Mouse (Mus musculus) MEL (cell line): ENCODE data around the gene Lhfp. TPM values are rescaled to one million over a fixed set of nuclear protein-coding genes. Genes with fewer than 3 reads are reported as not detected.

Experiments
- DNase-seq: peaks from one replicate; pipeline ENCODE4 v3.0.0; 2011; ENCODE audit warnings: low read depth, low spot score
- H3K27ac ChIP-seq: 2 replicates; pipeline ENCODE4 v1.5.1; 2012; ENCODE audit warnings: low read depth, mild to moderate bottlenecking, control low read depth, low read length, moderate library complexity; ENCODE audit not compliant: control insufficient read depth
- H3K27me3 ChIP-seq, 2 experiments: fragments of 150-350 bp in 1 of 2; sonication (generic) in 1 of 2; 2 replicates each; pipeline ENCODE4 v1.6.1; 2012; ENCODE audit warnings: low read length in 2 of 2, mild to moderate bottlenecking in 2 of 2, improper control_type of control experiment in 1 of 2, moderate library complexity in 1 of 2; ENCODE audit not compliant: insufficient read depth in 2 of 2, control insufficient read depth in 1 of 2
- H3K36me3 ChIP-seq, 2 experiments: 2 replicates each; pipeline ENCODE4 v1.6.1; 2012 to 2014; ENCODE audit warnings: low read length in 2 of 2, improper control_type of control experiment in 1 of 2, inconsistent platforms in 1 of 2, mild to moderate bottlenecking in 1 of 2; ENCODE audit not compliant: insufficient read depth in 2 of 2, control insufficient read depth in 1 of 2
- H3K4me1 ChIP-seq, 2 experiments: fragments of 150-350 bp in 1 of 2; sonication (generic) in 1 of 2; 2 replicates each; pipeline ENCODE4 v1.6.1; 2012; ENCODE audit warnings: low read length in 2 of 2, improper control_type of control experiment in 1 of 2, mild to moderate bottlenecking in 1 of 2; ENCODE audit not compliant: insufficient read depth in 2 of 2, control insufficient read depth in 1 of 2
- H3K4me3 ChIP-seq, 2 experiments: fragments of 150-350 bp in 1 of 2; sonication (generic) in 1 of 2; 2 replicates each; pipeline ENCODE4 v1.5.1; 2012; ENCODE audit warnings: low read depth in 2 of 2, low read length in 2 of 2, mild to moderate bottlenecking in 2 of 2, moderate library complexity in 2 of 2, control low read depth in 1 of 2, improper control_type of control experiment in 1 of 2; ENCODE audit not compliant: control insufficient read depth in 1 of 2, insufficient read depth in 1 of 2
- H3K79me2 ChIP-seq: 2 replicates; pipeline ENCODE4 v1.6.1; 2012; ENCODE audit warnings: mild to moderate bottlenecking, low read length, moderate library complexity; ENCODE audit not compliant: control insufficient read depth, poor library complexity, insufficient read depth
- H3K9ac ChIP-seq: 2 replicates; pipeline ENCODE4 v1.6.1; 2012; ENCODE audit warnings: low read depth, mild to moderate bottlenecking, control low read depth, low read length, moderate library complexity; ENCODE audit not compliant: control insufficient read depth, poor library complexity, severe bottlenecking
- H3K9me3 ChIP-seq: fragments of 150-350 bp; sonication (generic); replicated peaks from 2 replicates; pipeline ENCODE4 v1.6.1; 2012; ENCODE audit warnings: mild to moderate bottlenecking, low read length, improper control_type of control experiment, moderate library complexity; ENCODE audit not compliant: insufficient read depth
- E2F4 ChIP-seq: IDR thresholded peaks from 2 replicates; pipeline ENCODE4 v1.6.1; 2011; ENCODE audit warnings: low read depth, low read length, improper control_type of control experiment, borderline replicate concordance
- ELF1 ChIP-seq: IDR thresholded peaks from 2 replicates; pipeline ENCODE4 v1.6.1; 2014; ENCODE audit warnings: low read depth, mild to moderate bottlenecking, inconsistent platforms, low read length, improper control_type of control experiment, moderate library complexity
- ETS1 ChIP-seq: IDR thresholded peaks from 2 replicates; pipeline ENCODE4 v1.6.1; 2012; ENCODE audit warnings: low read depth, mild to moderate bottlenecking, inconsistent platforms, low read length, improper control_type of control experiment, moderate library complexity
- JUND ChIP-seq: IDR thresholded peaks from 2 replicates; pipeline ENCODE4 v1.6.1; 2011; ENCODE audit warnings: low read depth, mild to moderate bottlenecking, improper control_type of control experiment, low read length
- KAT2A ChIP-seq: conservative IDR thresholded peaks from 2 replicates; pipeline ENCODE4 v1.6.1; 2012; ENCODE audit warnings: low read depth, low read length, improper control_type of control experiment, inconsistent platforms
- MAFK ChIP-seq: IDR thresholded peaks from 2 replicates; pipeline ENCODE4 v1.6.1; 2011; ENCODE audit warnings: low read depth, mild to moderate bottlenecking, low read length, improper control_type of control experiment, borderline replicate concordance
- MAX ChIP-seq: IDR thresholded peaks from 2 replicates; pipeline ENCODE4 v1.6.1; 2011; ENCODE audit warnings: low read length, improper control_type of control experiment
- MYB ChIP-seq: IDR thresholded peaks from 2 replicates; pipeline ENCODE4 v1.6.1; 2011; ENCODE audit warnings: mild to moderate bottlenecking, low read depth, low read length, improper control_type of control experiment
- MYC ChIP-seq: IDR thresholded peaks from 2 replicates; pipeline ENCODE4 v1.6.1; 2011; ENCODE audit warnings: low read depth, mild to moderate bottlenecking, low read length, improper control_type of control experiment, moderate library complexity
- NELFE ChIP-seq: IDR thresholded peaks from 2 replicates; pipeline ENCODE4 v1.6.1; 2011; ENCODE audit warnings: low read depth, low read length, improper control_type of control experiment
- NRF1 ChIP-seq: IDR thresholded peaks from 2 replicates; pipeline ENCODE4 v1.6.1; 2014; ENCODE audit warnings: low read depth, mild to moderate bottlenecking, inconsistent platforms, low read length, improper control_type of control experiment, moderate library complexity; ENCODE audit not compliant: poor library complexity, insufficient read depth, severe bottlenecking
- POLR2AphosphoS5 ChIP-seq: IDR thresholded peaks from 2 replicates; pipeline ENCODE4 v1.6.1; 2012; ENCODE audit warnings: low read depth, borderline replicate concordance, mild to moderate bottlenecking, inconsistent platforms, low read length, moderate library complexity, mixed read lengths
- RCOR1 ChIP-seq: IDR thresholded peaks from 2 replicates; pipeline ENCODE4 v1.6.1; 2012; ENCODE audit warnings: low read depth, mild to moderate bottlenecking, inconsistent platforms, low read length, improper control_type of control experiment
- SIN3A ChIP-seq: IDR thresholded peaks from 2 replicates; pipeline ENCODE4 v1.6.1; 2012; ENCODE audit warnings: low read length, improper control_type of control experiment, inconsistent platforms
- SMC3 ChIP-seq: IDR thresholded peaks from 2 replicates; pipeline ENCODE4 v1.6.1; 2011; ENCODE audit warnings: low read depth, low read length, improper control_type of control experiment
- TAL1 ChIP-seq: IDR thresholded peaks from 2 replicates; pipeline ENCODE4 v1.6.1; 2012; ENCODE audit warnings: mild to moderate bottlenecking, inconsistent platforms, low read length, moderate library complexity, mixed read lengths
- TBP ChIP-seq: IDR thresholded peaks from 2 replicates; pipeline ENCODE4 v1.8.0; 2011; ENCODE audit warnings: low read depth, low read length, improper control_type of control experiment
- ZKSCAN1 ChIP-seq: IDR thresholded peaks from 2 replicates; pipeline ENCODE4 v1.6.1; 2012; ENCODE audit warnings: low read depth, mild to moderate bottlenecking, inconsistent platforms, low read length, improper control_type of control experiment, moderate library complexity
- ZNF384 ChIP-seq: IDR thresholded peaks from 2 replicates; pipeline ENCODE4 v1.6.1; 2012; ENCODE audit warnings: low read depth, mild to moderate bottlenecking, inconsistent platforms, low read length, improper control_type of control experiment
- polyA plus RNA-seq, 2 experiments: library from polyadenylated mRNA; stranded (reverse) in 1 of 2; unstranded in 1 of 2; fragments of >175 nt in 1 of 2; fragments of >200 nt in 1 of 2; gene quantifications; 2 replicates each; pipeline versions ENCODE4 v1.2.1 to v1.2.4; 2012; ENCODE audit warnings: low replicate concordance in 2 of 2, low read depth in 1 of 2; ENCODE audit not compliant: insufficient read length in 2 of 2, insufficient read depth in 1 of 2, missing spikeins in 1 of 2
- total RNA-seq: library from RNA; depleted of rRNA; stranded (reverse); fragments of 300-350 nt; gene quantifications from 2 replicates; pipeline ENCODE4 v1.2.3, GENCODE M21; 2012

The Lhfp gene
- total and polyA plus RNA-seq, 3 experiments = not detected

DNA sequence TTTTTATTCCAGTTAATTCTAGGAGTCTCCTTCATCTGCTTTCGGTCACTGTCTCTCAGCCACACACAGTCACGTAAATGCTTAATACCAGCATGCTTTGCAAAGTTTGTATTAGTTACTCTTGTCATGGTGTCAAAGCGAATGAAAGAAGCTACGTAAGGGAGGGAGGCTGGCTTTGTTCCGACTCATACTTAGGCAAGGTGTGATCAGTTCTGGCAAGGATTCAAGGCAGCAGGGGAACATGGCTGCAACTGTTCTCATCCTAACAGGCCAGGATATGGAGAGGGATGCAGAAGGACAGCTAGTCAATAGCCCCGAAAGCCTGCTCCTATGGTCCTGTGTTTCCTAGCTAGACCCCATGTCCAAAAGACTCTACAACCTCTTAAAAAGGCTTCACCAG is 39.0 kb downstream of the Lhfp start:
- Histone ChIP-seq H3K4me3 (no peak overlapping the region), H3K9me3 (no peaks in the 10 kb centered on the region), H3K27ac (no peak overlapping the region), H3K79me2 (no peaks in the 10 kb centered on the region), H3K36me3 (no peaks in the 10 kb centered on the region), H3K4me1 (no peaks in the 10 kb centered on the region), H3K27me3 (no peaks in the 10 kb centered on the region), H3K9ac (no peak overlapping the region)
- no peak for DNase-seq
- TF ChIP-seq MAX (no peak), ZNF384 (no peak), SMC3 (no peak), E2F4 (no peak), TBP (no peak), RCOR1 (no peak), ETS1 (no peak), MAFK (no peak), NELFE (no peak), MYB (no peak), ZKSCAN1 (no peak), MYC (no peak), SIN3A (no peak), KAT2A (no peak), JUND (no peak)

DNA sequence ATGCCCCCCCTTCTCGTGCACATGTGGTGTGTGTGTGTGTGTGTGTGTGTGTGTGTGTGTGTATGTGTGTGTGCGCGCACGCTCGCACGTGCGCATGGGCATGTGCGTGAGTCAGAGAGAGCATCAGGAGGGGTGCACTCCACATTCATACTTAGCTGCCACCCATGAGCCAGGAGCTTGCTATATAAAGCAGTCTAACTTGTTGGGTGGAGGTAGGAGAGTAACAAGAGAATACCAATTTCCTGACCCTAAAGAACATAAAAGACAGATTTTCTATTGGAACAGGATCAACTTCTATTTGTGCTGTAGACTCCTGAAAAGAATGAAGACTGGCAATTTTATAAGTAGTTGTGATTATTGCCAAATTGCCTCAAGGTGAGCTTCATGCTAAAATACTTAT is 39.4 kb downstream of the Lhfp start:
- TF ChIP-seq ELF1 (no peak), NRF1 (no peak), TAL1 (no peak), POLR2AphosphoS5 (no peak), TBP (no peak), ZKSCAN1 (no peak)
- Histone ChIP-seq H3K9me3 (no peaks in the 10 kb centered on the region), H3K36me3 (no peaks in the 10 kb centered on the region)

More for the DNA sequence above, 39.4 kb downstream of the Lhfp start:
- H3K79me2 ChIP-seq = no peaks in the 10 kb centered on the region
- DNase-seq = no peak
- H3K27me3 ChIP-seq = no peaks in the 10 kb centered on the region
- H3K27ac ChIP-seq = no peak overlapping the region
- no peak overlapping the region for H3K4me3 ChIP-seq
- no peaks in the 10 kb centered on the region for H3K4me1 ChIP-seq
- no peak overlapping the region for H3K9ac ChIP-seq
